In genomic region chr14:56177651-56178050, GRCm38 (mm10) we compare ENCODE assay signal across 12 mouse cellular contexts. TPM values are rescaled to one million over a fixed set of nuclear protein-coding genes. Genes with fewer than 3 reads are reported as not detected.
DNase-seq lines count a peak whose midpoint lies in the region; TF ChIP-seq lines count a peak whose summit lies in the region.
"Not testable (repeated sequence)": the region's sequence is repeated elsewhere in the genome, so short reads cannot be mapped to it uniquely, and the experiment has no call there.
"Had no signal": no experiment of that assay in that cellular context is flagged by ENCODE, and none has a peak within 500 bp of the region (broad histone marks: within the 10 kb centered on the region; RNA-seq: fewer than 3 reads in every experiment).

No protein-coding gene starts in this region.

- peak; percentile 38 to 41 for DNase-seq in B cell, adult 2 months
- peak; percentile 53 to 61 for DNase-seq in adrenal gland, adult 18-20 months (ENCODE audit: low spot score in 2 of 2)
- peak; percentile 71 for DNase-seq in embryo, embryonic 10 days (ENCODE audit: low spot score)
- peak; percentile 79 for DNase-seq in heart, adult 11 months
- peak; percentile 41 for DNase-seq in kidney, adult 9 months
- DNase-seq in liver, adult 2 months (ENCODE audit: extremely low read depth, low read depth, low spot score) = peak; percentile 3
- peak; percentile 54 for DNase-seq in naive thymus-derived CD4-positive, alpha-beta T cell, adult 2 months (ENCODE audit: low read depth)

- peak; percentile 66 for TF ChIP-seq CTCF in liver, adult 2 months (IDR thresholded peaks at IDR 0.05; ENCODE audit: low read depth, low read length)
- peak; percentile 59; the same call in 1 of the 2 replicates for TF ChIP-seq CTCF in testis, adult 2 months (IDR thresholded peaks at IDR 0.05; ENCODE audit: control insufficient read depth, insufficient read depth, insufficient replicate concordance, low read depth, low read length)

- H3K4me3 ChIP-seq in liver, adult 2 months (ENCODE audit: insufficient read depth, low read depth, low read length) = not testable (repeated sequence)
- peak overlapping the region; percentile 18 for H3K4me3 ChIP-seq in testis, adult 2 months (ENCODE audit: control insufficient read depth, low read depth, low read length)

- whole genome bisulfite sequencing in liver, adult 2 months = 24% methylated on average over 8 of the region's 8 CpGs

- not testable (repeated sequence) for H3K9ac ChIP-seq in liver, adult 2 months (ENCODE audit: low read depth, low read length)

- H3K36me3 ChIP-seq in liver, adult 2 months (ENCODE audit: control insufficient read depth, insufficient read depth, low read length); testis, adult 2 months (ENCODE audit: control insufficient read depth, insufficient read depth, low read length): not testable (repeated sequence)

- H3K4me1 ChIP-seq in liver, adult 2 months (ENCODE audit: control insufficient read depth, insufficient read depth, low read length); testis, adult 2 months (ENCODE audit: control insufficient read depth, insufficient read depth, low read length): not testable (repeated sequence)

- not testable (repeated sequence) for H3K27me3 ChIP-seq in liver, adult 2 months (ENCODE audit: control insufficient read depth, insufficient read depth, low read length); testis, adult 2 months (ENCODE audit: control insufficient read depth, insufficient read depth, low read length)

- TF ChIP-seq POLR2A in liver, adult 2 months (IDR thresholded peaks at IDR 0.05; ENCODE audit: extremely low read depth, insufficient read depth, low read length); testis, adult 2 months (IDR thresholded peaks at IDR 0.05; ENCODE audit: control insufficient read depth, low read depth, low read length): not testable (repeated sequence)

- H3K79me2 ChIP-seq in liver, adult 2 months (ENCODE audit: control insufficient read depth, insufficient read depth, low read length) = not testable (repeated sequence)

- H3K27ac ChIP-seq in liver, adult 2 months (replicated peaks; ENCODE audit: insufficient read depth, low read depth, low read length); testis, adult 2 months (ENCODE audit: control insufficient read depth, insufficient read depth, low read depth, low read length): not testable (repeated sequence)

RNA-seq across cellular contexts. Expression of gene Gzmn, which starts 3.3 kb away (rescaled TPM):
- total RNA-seq in adrenal gland, adult 18-20 months (2021) = not detected
- not detected in 2 replicates for total RNA-seq in liver, adult 2 months (2014; rRNA removed)
- polyA plus RNA-seq in liver, adult 2 months (2012; rRNA removed) = not detected in 2 replicates
- polyA plus RNA-seq in testis, adult 2 months (2012; rRNA removed) = 49.9 and 57.5 TPM in 2 replicates
- total RNA-seq: gastrocnemius, postnatal 25 days had no signal
- polyA plus RNA-seq: intestine, embryonic 15.5 days; liver, embryonic 12.5 days; neural tube, embryonic 13.5 days had no signal

RNA-seq across cellular contexts. Expression of gene Gzmg, which starts 18.3 kb away (rescaled TPM):
- total RNA-seq in adrenal gland, adult 18-20 months (2021) = not detected
- total RNA-seq in liver, adult 2 months (2014; rRNA removed) = not detected in 2 replicates
- not detected in 2 replicates for polyA plus RNA-seq in liver, adult 2 months (2012; rRNA removed)
- not detected in 2 replicates for polyA plus RNA-seq in testis, adult 2 months (2012; rRNA removed)
- total RNA-seq: gastrocnemius, postnatal 25 days had no signal
- polyA plus RNA-seq: intestine, embryonic 15.5 days; liver, embryonic 12.5 days; neural tube, embryonic 13.5 days had no signal

RNA-seq across cellular contexts. Expression of gene Gzmf, which starts 33.6 kb away (rescaled TPM):
- not detected for total RNA-seq in adrenal gland, adult 18-20 months (2021)
- total RNA-seq in liver, adult 2 months (2014; rRNA removed) = not detected in 2 replicates
- not detected in 2 replicates for polyA plus RNA-seq in liver, adult 2 months (2012; rRNA removed)
- polyA plus RNA-seq in testis, adult 2 months (2012; rRNA removed) = not detected in 2 replicates
- total RNA-seq: gastrocnemius, postnatal 25 days had no signal
- polyA plus RNA-seq: intestine, embryonic 15.5 days; liver, embryonic 12.5 days; neural tube, embryonic 13.5 days had no signal

RNA-seq across cellular contexts. Expression of gene Gzmd, which starts 45.2 kb away (rescaled TPM):
- total RNA-seq in adrenal gland, adult 18-20 months (2021) = not detected
- total RNA-seq in liver, adult 2 months (2014; rRNA removed) = not detected in 2 replicates
- not detected in 2 replicates for polyA plus RNA-seq in liver, adult 2 months (2012; rRNA removed)
- not detected in 2 replicates for polyA plus RNA-seq in testis, adult 2 months (2012; rRNA removed)
- total RNA-seq: gastrocnemius, postnatal 25 days had no signal
- polyA plus RNA-seq: intestine, embryonic 15.5 days; liver, embryonic 12.5 days; neural tube, embryonic 13.5 days had no signal

RNA-seq across cellular contexts. Expression of gene Gzmc, which starts 56.8 kb away (rescaled TPM):
- not detected for total RNA-seq in adrenal gland, adult 18-20 months (2021)
- total RNA-seq in liver, adult 2 months (2014; rRNA removed) = 0.28 TPM in 1 of 2 replicates, not detected in the other
- polyA plus RNA-seq in liver, adult 2 months (2012; rRNA removed) = not detected in 2 replicates
- polyA plus RNA-seq in testis, adult 2 months (2012; rRNA removed) = not detected in 2 replicates
- total RNA-seq: gastrocnemius, postnatal 25 days had no signal
- polyA plus RNA-seq: intestine, embryonic 15.5 days; liver, embryonic 12.5 days; neural tube, embryonic 13.5 days had no signal

Comparison
In these comparisons a context has a peak if more than half of its experiments do, and no peak if none do; other contexts are left out.
1. DNase-seq: peak in every context shown above with its lines; median percentile 79 in heart, adult 11 months; 71 in embryo, embryonic 10 days; 57 in adrenal gland, adult 18-20 months; 54 in naive thymus-derived CD4-positive, alpha-beta T cell, adult 2 months; 41 in kidney, adult 9 months; 40 in B cell, adult 2 months; 3 in liver, adult 2 months.